Mouse (Mus musculus): ENCODE results near the gene Btf3.

Gene Btf3

GRCm38 (mm10) chr13:98316480-98317245, at the start of gene Btf3:
Gene Btf3 (minus strand): TSS chr13:98317006.
- peak; percentile 91 to 93 for DNase-seq (ENCODE audit: low spot score in 2 of 2)

GRCm38 (mm10) chr13:98365766-98366421, 49.1 kb upstream of the Btf3 start:
- no peak for DNase-seq (ENCODE audit: low spot score in 2 of 2)

GRCm38 (mm10) chr13:98365081-98365480, 48.3 kb upstream of the Btf3 start:
- no peak for DNase-seq (ENCODE audit: low spot score in 2 of 2)

- DNase-seq (ENCODE audit: low spot score in 2 of 2): no peak
Observed at GRCm38 (mm10) chr13:98363046-98363445, 46.2 kb upstream of the Btf3 start.

GRCm38 (mm10) chr13:98361161-98361560, 44.4 kb upstream of the Btf3 start:
- DNase-seq (ENCODE audit: low spot score in 2 of 2): no peak

- no peak for DNase-seq (ENCODE audit: low spot score in 2 of 2)
Observed at GRCm38 (mm10) chr13:98360391-98360790, 43.6 kb upstream of the Btf3 start.

GRCm38 (mm10) chr13:98359337-98359736, 42.5 kb upstream of the Btf3 start:
- no peak for DNase-seq (ENCODE audit: low spot score in 2 of 2)

- no peak for DNase-seq (ENCODE audit: low spot score in 2 of 2)
Observed at GRCm38 (mm10) chr13:98358424-98359181, 41.8 kb upstream of the Btf3 start.

GRCm38 (mm10) chr13:98357433-98358423, 40.9 kb upstream of the Btf3 start:
- DNase-seq (ENCODE audit: low spot score in 2 of 2): no peak

GRCm38 (mm10) chr13:98356973-98357425, 40.2 kb upstream of the Btf3 start:
- no peak for DNase-seq (ENCODE audit: low spot score in 2 of 2)

GRCm38 (mm10) chr13:98356176-98356972, 39.6 kb upstream of the Btf3 start:
- DNase-seq (ENCODE audit: low spot score in 2 of 2): no peak

- DNase-seq (ENCODE audit: low spot score in 2 of 2): no peak
Observed at GRCm38 (mm10) chr13:98355559-98356111, 38.8 kb upstream of the Btf3 start.

GRCm38 (mm10) chr13:98354871-98355558, 38.2 kb upstream of the Btf3 start:
- DNase-seq (ENCODE audit: low spot score in 2 of 2): no peak

- DNase-seq (ENCODE audit: low spot score in 2 of 2): no peak
Observed at GRCm38 (mm10) chr13:98354090-98354801, 37.4 kb upstream of the Btf3 start, which contains the start of gene Foxd1. Gene Foxd1 (plus strand): TSS chr13:98354242.

- DNase-seq (ENCODE audit: low spot score in 2 of 2): no peak
Observed at GRCm38 (mm10) chr13:98353709-98354089, 36.9 kb upstream of the Btf3 start.

GRCm38 (mm10) chr13:98352381-98352975, 35.7 kb upstream of the Btf3 start:
- no peak for DNase-seq (ENCODE audit: low spot score in 2 of 2)

GRCm38 (mm10) chr13:98351527-98351926, 34.7 kb upstream of the Btf3 start:
- DNase-seq (ENCODE audit: low spot score in 2 of 2): no peak

GRCm38 (mm10) chr13:98349491-98349890, 32.7 kb upstream of the Btf3 start:
- no peak for DNase-seq (ENCODE audit: low spot score in 2 of 2)

Data from urinary bladder, postnatal 4 days (tissue).